Mouse (Mus musculus): ENCODE data around the gene Gmpr.

The Gmpr gene

DNA sequence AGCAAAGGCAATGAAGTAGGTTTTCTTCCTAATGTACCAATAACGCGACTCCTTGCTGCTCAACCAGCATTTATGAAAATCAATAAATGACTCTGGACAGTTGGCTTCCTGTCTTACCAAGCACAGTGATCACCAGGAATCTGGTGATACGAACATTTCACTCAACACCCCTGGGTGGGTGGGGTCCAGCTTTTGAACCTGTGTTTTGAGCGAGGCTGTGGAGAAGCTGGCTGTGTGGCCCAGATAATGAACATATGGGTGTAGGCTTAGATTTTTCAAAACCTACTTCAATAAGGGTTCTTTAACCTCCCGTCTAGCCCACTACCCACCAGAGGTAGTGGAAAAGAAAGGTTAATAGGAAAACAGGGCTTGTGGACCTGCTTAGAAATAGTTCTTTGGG is 4.5 kb upstream of the Gmpr start:
- in situ Hi-C loops (cut with MboI, MseI), result no loop called here

DNA sequence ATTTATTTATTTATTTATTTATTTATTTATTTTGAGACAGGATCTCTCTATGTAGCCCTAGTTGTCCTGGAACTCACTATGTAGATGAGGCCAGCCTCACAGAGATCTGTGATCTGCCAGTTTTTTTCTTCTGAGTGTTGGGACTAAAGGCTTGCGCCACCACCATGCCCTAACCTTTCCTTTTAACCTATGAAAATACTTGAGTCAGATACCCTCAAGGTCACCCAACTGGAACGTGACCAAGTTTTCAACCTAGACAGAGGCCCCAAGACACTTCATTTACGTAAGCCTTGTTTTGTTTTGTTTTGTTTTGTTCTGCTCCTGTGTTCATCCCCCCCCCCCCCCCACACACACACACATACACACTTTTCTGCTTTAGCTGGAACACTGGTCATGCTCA is 1.7 kb upstream of the Gmpr start:
- in situ Hi-C loops (cut with MboI, MseI), result no loop called here

DNA sequence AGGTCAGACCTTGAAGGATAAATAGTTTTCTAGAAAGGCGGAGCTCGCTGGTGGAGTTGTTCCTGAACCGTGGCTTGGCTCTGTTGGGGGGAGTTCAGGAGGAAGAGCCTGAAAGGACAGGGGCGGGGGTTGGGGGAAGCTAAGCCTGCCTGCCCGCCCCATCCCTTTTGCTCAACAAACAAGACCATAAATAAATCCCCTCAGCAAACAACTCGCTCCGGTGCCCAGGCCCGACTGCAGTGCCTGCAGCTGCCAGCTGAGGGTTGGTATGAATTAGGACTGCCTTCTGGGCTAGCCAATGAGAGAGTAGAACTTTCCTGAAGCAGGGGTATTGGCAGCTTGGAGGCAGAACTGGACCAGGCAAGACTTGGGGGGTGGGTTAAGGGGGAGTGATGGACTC is 1.3 kb downstream of the Gmpr start:
- in situ Hi-C loops (cut with MboI, MseI), result no loop called here

DNA sequence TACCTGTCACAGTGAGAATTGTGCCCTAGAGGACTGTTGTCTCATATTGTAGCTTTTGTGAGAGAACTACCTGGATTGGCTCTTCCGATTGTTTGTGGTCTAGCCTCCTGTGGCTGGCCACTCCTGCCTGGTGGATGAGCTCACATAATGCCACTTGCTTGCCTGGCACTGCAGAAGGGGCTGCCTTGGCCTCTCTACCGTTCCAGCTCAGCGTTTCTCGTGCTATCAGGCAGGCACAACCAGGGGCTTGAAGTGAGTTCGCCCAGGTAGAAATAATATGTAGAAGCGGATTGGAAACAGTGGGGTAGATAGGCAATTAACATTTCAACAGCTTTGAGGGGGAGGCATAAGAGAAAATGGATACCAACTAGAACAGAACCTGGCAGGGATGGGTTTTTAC is 2.1 kb downstream of the Gmpr start:
- in situ Hi-C loops (cut with MboI, MseI), result no loop called here

DNA sequence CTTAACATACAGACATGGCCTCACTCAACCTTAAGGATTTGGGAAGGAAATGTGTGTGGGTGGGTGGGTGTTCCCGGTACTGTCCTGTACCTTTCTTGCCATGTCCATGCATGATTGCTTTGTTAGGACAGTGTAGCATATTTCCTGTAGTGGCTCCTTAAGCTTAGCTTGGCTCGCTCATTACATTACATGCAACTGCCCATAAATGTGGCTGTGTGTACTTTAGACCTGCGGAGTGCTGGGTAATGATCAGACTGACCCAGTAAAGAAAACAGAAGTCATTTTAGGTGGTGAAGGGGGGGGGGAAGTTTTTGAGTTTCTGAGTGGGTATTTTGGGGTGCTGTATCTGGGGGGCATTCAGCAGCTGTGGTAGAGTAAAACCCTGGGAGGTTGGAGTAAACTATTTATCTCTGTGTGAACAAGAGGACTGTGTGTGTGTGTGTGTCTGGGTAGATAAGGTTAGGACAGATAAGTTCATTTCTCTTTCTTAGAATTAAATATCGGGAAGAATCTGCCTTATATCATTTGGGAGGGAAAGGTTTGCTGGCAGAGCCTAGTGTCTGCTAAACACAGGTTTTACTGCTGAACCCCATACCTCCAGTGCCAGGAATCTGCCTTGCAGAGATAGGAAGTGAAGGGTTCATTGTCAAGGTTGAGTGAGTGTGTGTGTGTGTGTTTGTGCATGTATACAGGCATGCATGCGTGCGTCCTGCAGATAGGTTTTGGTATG is 4.6 kb downstream of the Gmpr start:
- in situ Hi-C loops (cut with MboI, MseI), result no loop called here

DNA sequence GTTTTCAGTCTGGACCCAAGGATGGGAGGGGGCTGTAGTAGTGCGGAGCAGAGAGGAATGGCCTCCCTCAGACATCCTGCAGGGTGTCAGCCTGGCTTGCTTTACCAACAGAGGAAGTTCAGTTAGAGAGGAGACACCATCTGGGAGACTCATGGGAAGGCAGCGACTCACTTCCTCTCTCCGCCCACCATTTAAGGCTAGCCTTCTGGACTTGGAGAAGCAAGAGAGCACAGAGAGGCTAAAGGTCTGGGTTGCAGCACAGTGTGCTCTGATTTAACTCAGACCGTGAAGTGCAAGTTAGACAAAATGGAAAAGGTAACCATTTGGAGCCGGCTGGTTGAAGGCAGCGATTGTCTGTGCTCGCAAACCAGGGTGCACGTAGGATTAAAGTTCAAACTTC is 5.3 kb downstream of the Gmpr start:
- in situ Hi-C loops (cut with MboI, MseI), result no loop called here

DNA sequence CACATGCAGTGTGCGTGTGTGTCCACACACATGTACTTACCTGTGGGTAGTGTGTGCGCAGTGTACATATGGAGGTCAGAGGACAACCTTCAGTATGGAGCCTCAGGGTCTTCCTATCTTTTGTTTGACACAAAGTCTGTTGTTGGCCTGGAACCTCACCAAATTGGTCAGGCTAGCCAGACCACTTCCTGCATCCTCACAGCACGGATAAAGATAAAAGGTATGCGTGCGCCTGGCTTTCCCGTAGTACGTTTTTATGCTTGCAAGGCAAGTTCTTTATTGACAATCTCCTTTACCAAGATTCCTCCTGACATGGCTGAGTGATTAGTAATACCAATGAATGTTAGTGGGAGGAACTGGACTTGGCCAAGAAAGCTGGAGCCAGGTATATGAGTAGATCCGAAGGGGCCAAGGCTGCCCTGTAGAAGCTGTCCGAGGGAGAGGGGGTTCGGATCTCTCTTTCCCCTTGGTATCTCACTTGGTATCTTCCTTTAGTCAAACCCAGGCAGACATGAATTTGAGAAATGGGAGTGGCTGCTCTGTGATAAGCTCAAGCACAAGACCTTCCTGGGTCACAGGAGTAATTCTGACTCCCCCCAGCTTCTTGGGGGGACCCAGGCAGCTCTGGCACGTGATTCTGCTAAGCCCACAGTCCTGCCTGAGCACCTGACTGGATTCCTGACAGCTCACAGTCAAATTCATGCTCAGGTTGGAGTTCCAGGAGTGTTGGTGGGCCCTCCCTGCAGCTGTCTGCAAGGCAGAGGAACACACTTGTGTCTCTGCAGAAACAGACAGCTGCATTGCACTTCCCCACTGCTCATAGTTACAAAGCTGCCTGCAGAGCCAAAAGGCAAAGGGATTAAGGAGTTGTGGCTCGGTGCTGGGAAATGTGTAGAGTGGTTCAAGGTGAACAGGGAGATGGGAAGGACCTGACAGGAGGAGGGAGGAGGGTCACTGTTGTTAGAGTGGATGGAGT is 6.1 kb downstream of the Gmpr start:
- in situ Hi-C loops (cut with MboI, MseI), result no loop called here

DNA sequence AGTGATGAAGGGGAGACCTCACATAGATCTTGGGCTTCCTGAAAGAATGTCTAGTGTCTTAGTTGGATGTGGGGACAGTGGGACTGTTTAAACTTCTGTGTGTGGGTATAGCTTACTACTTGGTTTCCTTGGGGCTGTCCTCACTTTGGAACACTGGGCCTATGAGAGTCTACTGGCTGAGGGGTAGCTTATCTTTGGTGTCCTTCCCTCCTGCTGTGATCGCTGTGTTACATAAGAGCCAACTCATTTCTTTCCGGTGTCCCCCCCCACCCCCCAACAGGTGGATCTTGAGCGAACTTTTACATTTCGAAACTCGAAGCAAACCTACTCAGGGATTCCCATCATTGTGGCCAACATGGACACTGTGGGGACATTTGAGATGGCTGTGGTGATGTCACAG is 6.9 kb downstream of the Gmpr start:
- in situ Hi-C loops (cut with MboI, MseI), result no loop called here

DNA sequence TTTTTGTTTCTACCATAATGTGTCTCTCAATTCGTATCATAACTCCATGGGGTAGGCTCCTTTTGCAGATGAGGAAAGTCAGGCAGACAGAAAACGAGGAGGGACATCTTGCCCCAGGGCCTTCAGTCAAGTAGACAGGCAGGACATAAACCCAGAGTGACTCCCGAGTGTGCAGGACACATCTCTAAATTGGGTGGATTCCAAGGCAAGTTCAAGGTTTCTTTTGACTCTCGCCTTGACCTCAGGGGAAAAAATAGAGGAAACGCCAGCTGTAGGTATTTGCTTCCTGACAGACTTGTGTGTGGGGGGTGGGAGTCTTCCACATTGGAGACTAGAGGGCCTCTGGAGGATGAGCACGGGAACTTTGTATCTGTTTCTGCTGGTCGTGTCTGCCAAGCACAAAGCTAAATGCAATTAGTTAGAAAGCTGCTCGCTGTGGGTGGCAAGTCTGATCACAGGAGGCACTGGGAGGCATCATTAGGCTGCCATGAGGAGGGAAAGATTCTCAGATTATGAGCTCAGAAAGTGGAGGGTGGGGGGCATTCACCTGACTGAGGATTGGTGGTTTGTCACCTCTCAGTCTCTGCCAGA is 7.7 kb downstream of the Gmpr start:
- in situ Hi-C loops (cut with MboI, MseI), result no loop called here

DNA sequence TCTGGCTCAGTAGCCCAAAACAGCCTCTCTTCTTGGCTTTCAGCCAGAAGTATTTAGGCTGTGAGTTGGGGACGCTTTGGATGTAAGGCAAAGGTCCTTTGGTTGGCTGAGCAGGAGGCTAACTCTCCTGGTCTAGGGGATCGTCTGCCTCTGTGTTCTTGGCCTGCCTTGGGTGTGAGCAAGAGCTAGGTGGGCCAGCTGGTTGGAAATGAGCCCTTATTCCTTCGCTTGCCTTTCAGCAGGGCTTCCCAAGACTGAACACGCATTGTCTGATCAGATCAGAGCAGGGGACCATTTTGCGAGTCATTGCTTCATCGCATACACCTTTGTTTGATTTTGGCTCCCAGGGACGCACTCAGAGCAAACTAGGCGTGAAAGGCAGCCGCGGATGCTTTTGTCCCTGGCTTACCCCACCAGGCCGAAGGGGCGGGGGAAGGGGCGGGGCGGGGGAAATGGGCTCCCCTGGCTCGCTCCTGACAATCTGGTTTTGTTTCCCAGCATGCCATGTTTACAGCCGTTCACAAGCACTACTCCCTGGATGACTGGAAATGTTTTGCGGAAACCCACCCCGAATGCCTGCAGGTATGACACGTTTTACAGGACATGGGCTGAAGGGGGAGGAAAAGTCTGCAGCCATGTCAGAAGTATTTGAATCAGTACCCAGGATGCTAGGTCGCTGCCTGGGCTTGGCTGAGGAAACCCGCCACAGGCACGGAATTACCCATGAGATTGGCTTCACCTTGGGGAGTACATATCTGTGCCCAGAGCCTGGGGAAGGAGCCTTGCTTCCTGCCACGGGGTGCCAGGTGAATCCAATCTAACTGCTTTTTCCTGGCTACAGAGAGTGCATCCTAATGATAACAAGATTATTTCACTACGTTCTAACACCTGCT is 9.5 kb downstream of the Gmpr start:
- in situ Hi-C loops (cut with MboI, MseI), result no loop called here

DNA sequence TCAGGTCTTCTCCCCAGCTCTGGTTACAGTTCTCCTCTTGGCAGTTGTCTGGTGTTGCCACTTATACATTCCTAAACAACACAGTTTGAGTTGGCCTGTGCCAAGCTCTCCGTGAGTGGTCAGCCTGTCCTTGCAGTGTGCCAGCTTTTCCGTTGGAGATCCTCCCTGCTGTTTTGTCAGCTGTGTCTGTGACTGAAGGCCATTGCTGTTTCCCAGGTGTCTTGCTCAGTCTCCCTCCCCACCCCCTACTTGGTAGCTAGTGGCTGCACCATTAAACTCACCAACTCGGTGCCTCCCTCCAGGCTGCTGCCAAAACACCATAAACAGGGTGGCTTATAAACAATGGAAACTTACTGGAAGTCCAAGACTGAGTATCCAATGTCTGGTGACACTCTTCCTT is 17.1 kb downstream of the Gmpr start:
- in situ Hi-C loops (cut with MboI, MseI), result no loop called here

DNA sequence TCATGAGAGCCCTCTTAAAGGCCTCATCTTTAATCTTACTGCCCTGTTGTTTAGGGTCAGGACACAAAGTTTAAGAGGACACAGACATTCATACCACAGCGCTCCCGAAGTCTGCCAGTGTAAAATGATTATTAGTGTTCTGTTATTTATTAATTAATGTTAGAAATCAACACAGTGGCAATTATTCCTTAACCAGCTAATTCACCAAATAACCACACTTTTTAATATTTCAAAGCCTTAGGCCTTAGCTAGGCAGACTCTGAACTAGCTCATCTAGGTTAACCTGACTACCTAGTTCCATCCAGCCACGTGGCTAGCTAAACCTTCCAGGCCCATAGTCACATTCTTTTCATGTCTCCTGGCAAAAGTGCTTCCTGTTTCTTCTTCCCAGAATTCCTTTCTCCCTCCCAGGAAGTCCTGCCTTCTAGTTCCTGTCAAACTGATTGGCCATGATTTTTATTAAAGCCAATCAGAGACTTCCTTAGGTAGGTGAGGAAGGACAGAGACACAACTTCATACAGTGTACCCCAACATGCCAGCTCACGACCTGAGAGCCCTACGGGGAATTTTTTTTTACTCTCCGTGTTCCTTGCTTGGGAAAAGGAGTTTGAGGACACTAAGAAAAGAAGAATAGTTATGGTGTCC is 17.7 kb downstream of the Gmpr start:
- in situ Hi-C loops (cut with MboI, MseI), result no loop called here

DNA sequence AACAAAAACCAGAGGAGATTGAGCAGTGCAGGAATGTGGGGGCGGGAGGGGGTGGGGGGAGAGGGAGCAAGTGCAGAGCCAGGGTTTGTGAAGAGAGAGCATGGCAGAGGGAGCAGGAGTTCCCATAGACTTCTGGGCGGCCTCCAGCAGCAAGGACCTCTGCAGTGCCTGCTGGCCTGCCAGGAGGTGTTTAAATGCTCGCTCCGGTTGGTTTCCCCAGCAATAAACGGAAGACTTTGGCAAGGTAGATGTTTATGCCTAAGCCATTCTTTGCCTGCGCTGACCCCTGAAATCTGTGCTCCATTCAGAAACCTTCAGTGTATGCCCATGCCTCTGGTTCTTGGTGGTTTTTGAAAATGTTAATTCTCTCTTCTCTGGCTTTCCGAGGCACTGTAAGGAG is 19.0 kb downstream of the Gmpr start:
- in situ Hi-C loops (cut with MboI, MseI), result no loop called here

DNA sequence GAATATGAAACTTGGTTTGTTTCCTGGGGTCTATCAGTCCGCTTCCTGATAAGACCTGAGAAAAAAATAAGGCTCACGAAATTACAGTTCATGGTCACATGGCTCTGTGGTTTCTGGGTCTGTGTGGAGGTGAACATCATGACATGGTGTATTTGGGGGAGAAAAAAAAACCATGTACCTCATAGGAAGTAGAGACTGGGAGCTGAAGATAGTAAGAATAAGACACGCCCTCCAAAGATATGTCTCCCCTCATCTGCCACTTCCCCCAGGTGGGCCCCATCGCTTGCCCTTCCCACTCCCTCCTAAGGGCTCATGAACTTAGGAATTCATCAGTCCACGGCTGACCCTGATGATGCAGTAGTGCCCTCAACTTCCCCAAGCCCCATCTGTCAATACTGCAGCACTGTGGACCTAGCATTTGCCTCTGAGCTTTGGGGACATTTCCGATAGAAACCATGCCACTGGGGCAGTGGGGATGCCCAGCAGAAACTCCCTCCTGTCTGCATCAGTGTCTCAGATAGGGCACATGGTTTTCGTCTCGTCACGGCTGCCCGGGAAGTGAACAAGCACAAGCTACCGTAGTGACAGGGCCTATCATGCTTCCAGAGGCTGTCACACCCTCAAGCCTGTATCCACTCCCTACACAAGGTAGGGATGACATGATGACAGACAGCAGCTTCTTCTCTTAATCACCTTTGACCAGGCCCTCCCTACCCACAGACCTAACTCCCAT is 20.2 kb downstream of the Gmpr start:
- in situ Hi-C loops (cut with MboI, MseI), result no loop called here

DNA sequence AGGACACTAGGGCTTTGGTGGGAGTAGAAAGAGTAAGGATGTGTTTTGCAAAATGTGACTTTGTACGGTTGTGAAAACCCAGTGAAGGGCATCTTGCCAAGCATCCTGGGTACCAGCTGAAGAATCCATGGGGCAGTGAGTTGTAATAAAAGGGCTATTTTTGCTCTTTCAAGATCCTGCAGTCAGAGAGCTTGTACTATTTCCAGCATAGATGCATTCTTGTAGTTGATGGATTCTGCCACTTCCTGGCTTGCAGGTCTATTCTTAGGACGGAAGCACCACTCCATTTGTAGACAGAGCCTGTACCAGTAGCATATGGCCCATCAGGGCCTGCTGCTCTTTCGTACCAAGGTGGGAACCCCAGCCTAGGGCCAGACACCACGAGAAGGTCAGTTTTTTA is 21.5 kb downstream of the Gmpr start:
- in situ Hi-C loops (cut with MboI, MseI), result no loop called here

DNA sequence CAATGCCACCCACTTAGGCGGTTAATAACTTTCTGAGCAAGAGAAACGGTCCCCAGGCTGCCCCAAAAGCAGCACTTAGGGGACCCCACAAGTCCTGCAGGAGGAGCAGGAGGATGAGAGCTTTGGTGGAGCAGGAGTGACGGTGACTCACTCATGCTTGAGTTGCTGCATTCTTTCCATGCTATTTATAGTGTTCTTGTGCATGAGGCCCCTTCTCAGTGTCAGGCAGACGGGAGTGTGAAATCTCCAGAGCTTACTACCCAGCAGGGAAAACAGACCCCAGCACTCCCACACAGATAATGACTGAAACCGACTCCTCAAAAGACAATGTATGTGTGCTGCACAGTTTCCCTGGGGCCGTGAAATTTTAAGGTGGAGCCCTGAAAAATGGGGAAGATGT is 23.5 kb downstream of the Gmpr start:
- in situ Hi-C loops (cut with MboI, MseI), result no loop called here

DNA sequence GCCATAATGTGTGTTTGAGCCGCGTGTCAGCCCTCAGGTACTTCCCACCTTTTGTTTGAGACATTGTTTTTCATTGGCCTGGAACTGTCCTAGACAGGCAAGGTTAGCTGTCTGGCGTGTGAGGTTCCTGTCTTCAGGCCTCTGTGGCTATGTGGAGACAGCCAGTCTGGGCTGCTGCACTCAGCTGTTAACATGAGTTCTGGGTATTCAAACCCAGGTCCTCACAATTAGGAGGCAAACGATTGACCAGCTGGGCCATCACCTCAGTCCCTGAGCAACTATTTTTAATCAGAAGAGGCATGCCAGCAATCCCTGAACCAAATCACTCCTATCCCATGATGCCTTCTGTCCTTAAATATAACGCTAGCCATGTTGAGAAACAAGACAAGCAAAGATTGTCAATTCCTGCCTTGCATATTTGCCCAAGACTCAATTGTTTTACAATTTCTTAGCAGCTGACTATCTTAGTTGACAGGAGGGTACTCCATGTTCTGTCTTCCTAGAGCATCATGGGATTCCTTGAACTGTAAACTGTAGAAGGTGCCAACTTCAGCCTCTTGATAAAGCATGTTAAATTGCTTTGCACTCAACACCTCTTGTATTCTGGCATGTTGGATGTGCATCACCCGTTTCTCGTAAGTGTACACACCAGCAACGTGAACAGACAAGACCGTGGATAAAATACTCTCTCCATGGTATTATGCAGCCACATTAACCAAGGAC is 28.6 kb downstream of the Gmpr start:
- in situ Hi-C loops (cut with MboI, MseI), result no loop called here

DNA sequence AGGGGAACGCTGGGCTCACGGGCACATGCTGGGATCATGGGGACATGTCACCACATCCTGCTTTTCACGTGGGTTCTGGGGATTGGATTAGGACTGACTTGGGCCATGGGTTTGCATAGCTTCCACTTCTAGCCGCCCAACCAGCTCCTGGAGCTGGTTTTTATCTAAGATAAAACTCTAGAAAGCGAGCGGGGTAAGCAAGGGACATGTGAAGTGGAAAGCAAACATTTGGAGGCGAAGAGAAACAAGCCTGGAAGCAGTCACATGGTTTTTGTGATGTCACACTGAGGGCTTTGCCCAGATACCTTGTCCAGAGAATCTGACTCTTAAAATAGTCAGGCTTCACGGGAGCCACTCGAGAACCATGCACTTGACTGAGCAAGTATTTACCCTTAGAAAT is 29.9 kb downstream of the Gmpr start:
- in situ Hi-C loops (cut with MboI, MseI), result no loop called here

DNA sequence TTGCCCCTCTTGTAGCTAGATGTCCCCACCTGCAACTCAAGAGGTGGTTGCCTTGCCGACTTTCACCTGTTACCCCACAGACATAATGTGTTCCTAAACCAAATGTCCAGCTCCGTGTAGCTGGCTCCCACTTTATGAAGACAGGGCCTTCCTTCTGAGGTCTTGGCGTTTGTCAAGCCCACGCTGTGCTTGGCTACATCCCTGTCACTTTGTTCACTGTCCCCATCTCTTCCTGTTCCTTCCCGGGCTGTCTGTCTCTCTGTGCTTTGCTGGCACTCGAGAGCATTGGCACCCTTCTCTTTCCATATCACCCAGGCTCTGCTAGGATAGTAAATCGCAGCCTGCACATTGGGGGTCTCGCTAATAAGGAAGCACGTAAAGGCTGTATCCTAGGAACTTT is 30.8 kb downstream of the Gmpr start:
- in situ Hi-C loops (cut with MboI, MseI), result no loop called here
